Mouse (Mus musculus) central nervous system, embryonic 11.5 days (tissue): ENCODE measurements around the gene Med6. TPM values are rescaled to one million over a fixed set of nuclear protein-coding genes. Genes with fewer than 3 reads are reported as not detected.

Experiments
- polyA plus RNA-seq: library from polyadenylated mRNA; depleted of rRNA; stranded (reverse); fragments of >200 nt; gene quantifications from 2 replicates; pipeline ENCODE4 v1.2.3, GENCODE M21; 2012; rRNA removed

Gene Med6
- polyA plus RNA-seq = 74.5 and 117 TPM in 2 replicates

GRCm38 (mm10) chr12:81594902-81595671, at the start of gene Med6:
TSS of gene Med6 (minus strand) at chr12:81595008.

DNA sequence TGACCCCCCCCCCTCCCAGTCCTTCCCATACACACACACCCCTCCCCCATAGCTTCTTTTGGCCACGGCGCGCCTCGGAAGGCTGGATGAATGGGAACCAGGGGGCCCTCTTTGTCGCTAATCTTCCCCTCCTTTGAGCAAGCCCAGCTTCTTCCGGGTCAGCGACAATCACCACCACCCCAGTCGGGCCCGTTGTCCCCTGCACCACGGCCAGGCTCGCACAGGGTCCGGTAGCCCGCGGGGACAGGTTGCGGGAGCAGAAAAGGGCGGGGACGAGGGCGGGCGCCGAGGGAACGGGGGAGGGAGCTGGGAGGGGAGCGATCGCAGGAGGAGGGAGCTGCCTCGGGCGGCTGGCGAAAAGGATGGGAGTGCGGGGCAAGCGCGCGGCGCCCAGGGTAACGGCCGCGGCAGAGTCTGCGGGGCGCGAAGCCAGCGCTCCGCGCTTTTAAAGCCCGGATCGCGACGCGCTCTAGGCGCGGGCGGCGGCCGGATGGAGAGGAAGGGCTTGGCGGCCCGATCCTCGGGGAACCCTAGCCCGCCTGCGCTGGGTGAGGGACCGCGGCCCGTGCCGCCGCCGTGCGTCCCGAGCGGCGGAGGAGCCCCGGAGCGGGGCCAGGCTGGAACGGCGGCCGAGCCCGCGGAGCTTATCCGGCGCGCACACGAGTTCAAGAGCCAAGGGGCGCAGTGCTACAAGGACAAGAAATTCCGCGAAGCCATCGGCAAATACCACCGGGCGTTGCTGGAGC, 36.3 kb upstream of the Med6 start, which contains the start of gene Ttc9:
Gene Ttc9 (plus strand): TSS at position 335 of the 746 bp plus-strand sequence.

DNA sequence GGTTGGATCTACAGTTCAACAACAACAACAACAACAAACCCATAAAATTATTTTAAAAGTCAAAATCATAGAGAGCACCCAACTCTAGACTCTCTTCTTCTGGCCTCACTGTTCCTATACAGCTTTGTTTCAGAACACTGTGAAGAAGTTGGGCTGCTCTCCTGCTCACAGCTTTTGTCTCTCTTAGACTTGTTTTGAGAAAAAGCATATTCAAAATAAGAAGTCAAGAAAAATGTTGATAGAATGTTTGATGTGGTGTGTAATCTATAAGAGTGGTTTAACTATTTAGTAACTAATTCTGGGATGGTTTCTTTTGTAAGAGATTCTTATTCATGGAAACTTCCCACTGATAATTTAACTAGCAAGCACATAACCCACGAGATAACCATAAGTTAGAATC, 26.4 kb downstream of the Med6 start, which contains the start of gene Adam21:
Gene Adam21 (minus strand): TSS at position 101 of the 400 bp plus-strand sequence.

GRCm38 (mm10) chr12:81532316-81533028, 62.3 kb downstream of the Med6 start, which contains the start of the genes Gm20498 and Synj2bp:
TSS of gene Gm20498 (minus strand) at chr12:81532905.
TSS of gene Synj2bp (minus strand) at chr12:81532911.

Other genes with a start within 250 kb of the Med6 start
- 1.1 and 1.2 TPM in 2 replicates for gene Gm4787, start 215.5 kb downstream of the Med6 start, polyA plus RNA-seq
- gene Adam4, start 173.1 kb downstream of the Med6 start, polyA plus RNA-seq = 1.3 TPM in 2 replicates
- 77.5 and 83.4 TPM in 2 replicates for gene Cox16, start 109.9 kb downstream of the Med6 start, polyA plus RNA-seq
- 22.5 and 29.1 TPM in 2 replicates for gene Gm20498, start 62.1 kb downstream of the Med6 start, polyA plus RNA-seq
- gene Synj2bp, start 62.1 kb downstream of the Med6 start, polyA plus RNA-seq = 18.6 and 28.4 TPM in 2 replicates
- 0.22 and 0.27 TPM in 2 replicates for gene Adam21, start 26.5 kb downstream of the Med6 start, polyA plus RNA-seq
- 3.7 and 3.8 TPM in 2 replicates for gene Ttc9, start 36.2 kb upstream of the Med6 start, polyA plus RNA-seq
- gene Map3k9, start 186.2 kb upstream of the Med6 start, polyA plus RNA-seq = 4.3 and 5.8 TPM in 2 replicates